Mouse (Mus musculus): ENCODE data around the gene Dhrs11.

- TF ChIP-seq GATA1 (IDR thresholded peaks at IDR 0.05; ENCODE audit: borderline replicate concordance, low read length) (no peak), FLI1 (IDR thresholded peaks at IDR 0.05; ENCODE audit: low read length) (no peak)
Measured at GRCm38 (mm10) chr11:84869537-84870232, 40.9 kb upstream of the Dhrs11 start.
